Mouse (Mus musculus): ENCODE results near the gene Hsd11b2.

The Hsd11b2 gene

DNA sequence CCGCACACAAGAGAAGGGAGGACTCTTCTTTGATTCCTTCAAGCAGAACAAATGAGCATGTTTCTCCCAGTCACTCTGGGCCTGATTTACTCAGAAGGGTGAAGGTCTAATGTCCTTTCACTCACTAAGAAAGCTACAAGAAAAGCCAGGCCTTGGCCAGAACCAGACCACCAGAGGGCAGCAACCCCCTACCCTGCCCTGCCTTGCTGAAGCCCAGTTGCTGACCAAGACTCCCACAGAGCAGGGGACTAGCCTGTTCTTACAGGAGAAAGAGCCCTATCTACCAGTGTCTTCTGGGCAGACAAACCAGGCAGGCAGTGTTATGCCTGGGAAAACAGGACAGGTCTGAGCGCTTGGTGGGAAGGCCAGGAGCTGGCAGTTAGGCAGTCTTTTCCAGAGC lies 34.2 kb upstream of the Hsd11b2 start:
- DNase-seq: peak; percentile 75

DNA sequence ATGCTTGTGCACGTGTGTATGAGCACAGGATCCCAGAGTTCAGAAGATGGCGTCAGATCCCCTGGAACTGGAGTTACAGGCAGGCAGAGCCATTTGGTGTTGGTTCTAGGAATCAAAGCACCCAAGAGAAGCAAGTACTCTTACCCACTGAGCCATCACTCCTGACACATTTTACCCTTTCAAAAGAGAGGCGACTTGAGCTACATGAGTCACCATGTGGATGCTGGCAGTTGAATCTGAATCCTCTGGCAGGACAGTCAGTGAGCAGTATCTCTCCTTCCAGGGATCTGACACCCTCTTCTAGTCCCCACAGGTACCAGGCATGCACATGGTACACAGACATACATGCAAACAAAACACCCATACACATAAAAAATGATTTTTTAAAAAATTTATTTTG lies 30.5 kb upstream of the Hsd11b2 start:
- DNase-seq: no peak

DNA sequence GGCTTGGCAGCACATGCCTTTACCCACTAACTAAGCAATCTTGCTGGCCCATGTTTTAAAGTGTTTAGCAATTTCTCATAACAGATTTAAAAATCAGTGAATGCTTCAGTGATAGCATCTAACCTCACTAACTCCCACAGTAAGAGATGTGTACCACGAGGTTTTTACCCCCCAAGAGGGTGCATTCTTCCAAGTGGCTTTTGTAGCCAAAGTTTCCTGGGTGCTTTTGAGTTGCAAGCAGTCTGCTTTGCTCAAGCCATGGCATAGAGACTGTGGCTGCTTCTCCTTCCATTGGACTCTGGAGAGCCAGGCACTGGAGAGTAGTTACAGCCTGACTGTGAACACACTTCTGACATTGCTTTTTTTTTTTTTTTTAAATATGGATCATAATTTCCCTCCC lies 29.3 kb upstream of the Hsd11b2 start:
- DNase-seq: no peak

DNA sequence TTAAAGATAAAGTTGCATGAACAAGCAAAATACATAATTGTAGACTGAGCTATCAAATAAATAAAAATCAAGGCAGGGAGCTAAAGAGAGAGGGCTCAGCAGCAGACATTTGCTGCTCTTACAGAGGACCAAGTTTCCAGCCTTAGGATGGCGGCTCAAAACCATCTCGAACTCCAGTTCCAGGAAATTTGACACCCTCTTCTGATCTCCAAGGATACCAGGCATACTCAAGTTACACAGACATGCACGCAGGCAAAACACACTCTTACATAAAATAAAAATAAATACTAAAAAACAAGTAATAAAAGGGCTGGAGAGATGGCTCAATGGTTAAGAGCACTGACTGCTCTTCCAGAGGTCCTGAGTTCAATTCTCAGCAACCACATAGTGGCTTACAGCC lies 25.1 kb upstream of the Hsd11b2 start:
- peak; percentile 58 for DNase-seq

DNA sequence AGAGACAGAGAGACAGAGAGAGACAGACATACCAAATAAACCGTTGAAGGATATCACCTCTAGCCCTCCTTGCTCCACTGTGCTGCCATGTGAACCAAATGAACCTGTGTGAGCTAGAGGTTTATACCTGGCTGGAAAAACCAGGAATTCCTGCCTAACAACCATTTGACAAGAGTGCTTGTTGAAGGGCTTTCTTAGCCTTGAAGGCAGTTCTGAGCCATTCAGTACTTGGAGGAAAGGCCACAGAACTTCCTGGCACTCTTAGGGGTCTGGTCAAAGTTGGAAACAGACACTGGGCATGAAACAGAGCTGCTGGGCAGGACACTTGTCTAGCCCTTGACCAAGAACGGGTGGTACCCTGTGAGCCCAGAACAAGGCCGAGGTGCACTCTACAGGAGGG lies 24.0 kb upstream of the Hsd11b2 start:
- peak; percentile 80 for DNase-seq

DNA sequence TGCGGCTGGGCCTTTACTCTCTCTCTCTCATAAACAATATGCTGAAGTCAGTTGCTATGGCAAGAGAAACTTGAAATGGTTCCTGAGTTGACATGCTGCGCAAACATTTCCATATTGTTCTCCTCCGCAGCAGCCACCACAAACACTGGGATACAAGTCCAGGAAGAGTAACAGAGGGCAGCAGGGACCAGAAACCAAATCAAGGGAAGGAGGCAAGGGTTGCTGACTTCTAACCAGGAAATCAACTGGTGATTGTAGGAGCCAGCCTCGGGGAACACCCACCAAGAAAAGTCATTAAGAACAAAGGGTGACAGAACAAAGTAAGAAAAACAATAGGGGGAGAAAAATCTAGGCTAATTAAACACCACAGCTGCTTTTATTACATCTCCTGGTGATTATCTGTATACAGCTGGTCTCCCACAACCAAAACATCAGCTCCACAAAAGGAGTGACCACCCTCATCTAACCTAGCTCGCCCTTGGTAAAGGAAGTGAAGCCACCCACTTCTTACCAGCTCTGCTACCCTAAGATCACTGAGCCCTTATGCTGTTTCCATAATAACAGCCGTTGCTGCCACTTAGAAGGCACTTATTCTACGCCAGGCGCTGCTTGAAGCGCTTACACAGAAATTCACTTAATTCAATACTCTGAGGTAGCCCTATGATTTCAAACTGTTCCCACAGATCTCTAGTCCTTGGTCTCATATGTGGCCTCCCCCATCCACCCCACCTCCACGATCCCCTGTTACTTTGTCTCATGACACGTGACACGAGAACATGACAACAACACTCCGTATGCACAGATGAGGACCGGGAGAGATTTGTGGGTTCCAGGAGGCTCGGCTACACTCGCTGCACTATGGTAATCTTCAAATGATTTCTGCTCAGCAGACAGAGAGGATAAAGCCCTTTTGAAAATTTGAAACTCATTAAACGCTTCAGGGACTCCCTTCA lies 22.9 kb upstream of the Hsd11b2 start:
- peak; percentile 60 for DNase-seq

DNA sequence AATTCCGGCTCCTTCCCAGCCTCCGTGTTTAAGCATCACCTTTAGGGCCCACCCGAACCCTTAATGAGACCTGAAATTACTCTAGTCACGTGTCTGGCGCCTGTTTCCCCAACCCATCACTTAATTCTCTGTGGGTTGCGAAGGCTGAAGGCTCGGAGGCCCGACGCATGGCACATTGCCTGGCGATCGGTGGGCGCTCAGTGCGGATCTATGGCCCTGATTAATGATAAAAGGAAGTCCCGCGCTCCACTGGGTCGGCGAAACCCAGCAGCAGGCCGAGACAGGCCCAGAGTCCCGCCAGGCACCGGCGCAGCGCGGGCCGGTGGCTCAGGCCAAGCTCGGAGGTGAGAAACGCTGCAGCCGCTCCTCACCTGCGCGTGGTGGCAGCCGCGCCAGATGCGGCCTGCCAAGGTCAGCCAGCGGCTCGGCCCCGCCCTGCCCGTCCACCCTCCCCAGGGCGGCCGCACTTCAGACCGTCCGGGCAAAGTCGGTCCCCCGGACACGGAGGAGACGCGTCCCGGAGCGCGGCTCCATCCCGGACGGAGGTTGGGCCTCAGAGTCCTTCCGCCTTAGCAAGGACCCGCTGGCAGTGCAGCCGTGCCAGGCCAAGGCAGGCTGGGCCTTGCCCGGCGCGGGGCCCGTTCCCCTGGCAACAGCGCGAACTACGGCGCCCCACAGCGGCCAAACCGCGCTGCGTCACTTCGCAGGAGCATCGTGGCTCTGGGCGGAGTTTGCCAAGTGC lies 21.9 kb upstream of the Hsd11b2 start, which contains the start of gene Zdhhc1:
Gene Zdhhc1, minus strand, starts transcription at position 464 of the 742 bp plus-strand sequence.
- DNase-seq: peak; percentile 90

DNA sequence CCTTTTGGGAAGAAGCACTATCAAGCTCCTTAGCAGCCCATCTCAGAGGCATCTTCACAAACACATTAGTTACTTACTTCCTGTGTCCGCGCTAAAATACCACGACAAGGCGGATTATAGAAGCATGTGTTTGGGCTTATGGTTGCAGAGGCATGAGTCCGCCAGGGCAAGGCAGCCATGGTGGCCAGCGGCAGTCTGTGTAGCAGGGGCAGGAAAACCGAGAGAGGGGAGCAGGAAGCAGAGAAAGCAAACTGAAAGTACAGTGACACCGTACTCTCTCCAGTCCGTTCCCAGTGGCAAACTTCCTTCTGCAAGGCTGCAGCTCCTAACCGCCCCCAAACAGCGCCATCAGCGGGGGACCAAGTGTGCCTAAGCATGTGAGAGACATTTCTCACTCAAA lies 18.8 kb upstream of the Hsd11b2 start:
- DNase-seq: peak; percentile 17

DNA sequence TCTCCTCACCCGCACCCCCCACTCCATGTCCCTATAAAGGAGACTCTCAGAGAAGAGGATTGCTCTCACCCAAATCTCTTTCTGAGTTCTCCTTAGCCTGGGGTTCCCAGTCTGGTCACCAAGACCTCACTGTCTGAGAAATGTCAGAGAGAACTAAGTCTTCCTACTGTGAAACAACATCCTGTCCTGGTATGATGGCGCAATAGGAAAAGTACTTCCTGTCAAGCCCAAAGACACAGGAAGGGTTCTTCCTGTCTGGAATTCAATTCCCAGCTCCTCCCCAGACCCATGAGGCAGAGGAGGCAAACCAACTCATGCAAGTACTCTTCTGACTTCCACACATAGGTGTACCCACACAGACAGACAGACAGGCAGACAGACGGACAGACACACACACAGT lies 13.9 kb upstream of the Hsd11b2 start:
- peak; percentile 66 for DNase-seq

DNA sequence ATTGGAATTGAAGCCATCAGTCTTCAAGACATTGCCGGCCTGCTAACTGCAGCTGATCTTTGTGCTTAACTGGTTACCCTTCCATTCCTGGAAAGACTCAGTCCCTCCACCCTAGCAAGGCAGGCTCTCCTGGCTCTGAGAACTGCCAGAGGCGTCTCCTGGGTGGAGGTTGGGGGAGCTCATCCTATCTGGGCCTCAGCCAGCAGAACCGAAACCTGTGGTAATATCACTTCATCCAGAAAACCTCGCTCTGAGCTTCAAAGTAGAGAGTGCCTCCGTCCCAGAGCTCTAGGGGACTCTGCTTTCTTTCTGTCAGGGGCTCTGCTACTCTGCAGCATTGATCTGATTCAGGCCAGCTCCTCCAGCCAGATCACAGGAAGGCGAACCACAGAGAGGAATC lies 11.6 kb upstream of the Hsd11b2 start:
- no peak for DNase-seq

DNA sequence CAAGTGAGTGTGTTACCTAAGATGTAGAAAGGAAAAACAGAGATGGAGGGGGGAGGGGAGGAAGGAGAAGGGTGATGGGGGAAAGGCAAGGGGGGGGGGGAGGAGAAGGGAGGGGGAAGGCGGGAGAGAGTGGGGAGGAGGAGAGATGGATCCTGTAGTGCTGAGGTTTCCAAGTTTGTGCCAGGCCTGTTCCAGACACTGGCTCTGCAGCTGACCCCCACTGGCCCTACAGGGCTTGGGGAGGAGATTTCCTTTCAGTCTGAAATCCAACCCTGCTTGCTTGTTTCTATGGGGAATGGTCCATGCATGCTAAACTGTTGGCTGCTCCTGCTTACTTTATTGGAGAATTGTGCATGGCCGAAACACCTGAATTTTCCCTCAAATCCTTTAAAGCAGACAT lies 9.8 kb upstream of the Hsd11b2 start:
- no peak for DNase-seq

DNA sequence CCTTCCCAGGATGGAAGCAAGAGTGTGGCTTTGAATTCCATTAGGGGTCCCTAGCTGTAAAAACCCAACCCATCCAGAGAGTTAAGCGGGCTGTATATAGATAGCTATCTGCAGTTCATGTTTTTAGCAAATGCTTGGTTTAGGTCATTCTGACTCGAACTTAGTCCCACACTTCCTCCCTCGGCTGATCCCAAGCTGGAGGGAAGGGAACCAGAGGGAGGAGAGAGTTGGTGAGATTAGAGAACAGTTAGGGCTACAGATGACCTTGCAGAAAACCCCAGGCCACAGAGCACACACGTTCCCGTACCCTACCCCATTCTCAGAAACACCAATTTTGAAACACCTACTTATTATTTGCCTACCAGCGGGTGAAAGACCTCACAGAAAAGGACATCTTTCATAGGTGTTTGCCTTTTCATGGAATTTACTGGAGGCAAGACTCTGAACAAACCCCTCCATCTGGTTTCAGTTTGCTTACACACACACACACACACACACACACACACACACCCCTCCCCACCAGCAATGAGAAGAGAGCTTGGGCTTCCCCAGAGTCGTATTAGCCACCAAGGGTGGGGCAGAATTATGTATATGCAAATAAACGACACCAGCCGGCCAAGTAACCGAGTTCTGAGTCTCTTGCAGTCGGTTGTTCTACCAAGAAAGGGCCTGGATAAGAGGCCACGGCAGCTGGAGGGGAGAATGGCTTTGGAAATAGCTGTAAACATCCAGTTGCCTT lies 8.4 kb upstream of the Hsd11b2 start:
- DNase-seq: peak; percentile 19

DNA sequence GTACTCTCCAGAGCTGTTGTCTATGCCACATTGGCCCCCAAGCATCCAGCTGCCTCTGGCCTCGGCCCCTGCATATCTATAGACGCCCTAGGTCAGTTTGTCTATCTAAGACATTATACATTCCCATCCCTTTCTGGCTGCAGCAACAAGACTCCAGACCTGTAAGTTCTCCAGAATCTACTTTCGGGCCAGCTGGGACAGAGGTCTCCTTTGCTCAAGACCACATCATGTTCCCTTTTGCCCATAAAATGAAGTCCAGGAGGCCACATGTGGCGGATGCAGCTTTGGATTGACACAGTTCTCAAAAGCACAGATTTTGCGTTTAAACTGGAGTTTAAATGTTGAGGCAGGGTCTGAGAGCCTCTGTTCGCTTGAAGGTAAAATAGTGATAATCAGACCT lies 4.4 kb upstream of the Hsd11b2 start:
- no peak for DNase-seq

DNA sequence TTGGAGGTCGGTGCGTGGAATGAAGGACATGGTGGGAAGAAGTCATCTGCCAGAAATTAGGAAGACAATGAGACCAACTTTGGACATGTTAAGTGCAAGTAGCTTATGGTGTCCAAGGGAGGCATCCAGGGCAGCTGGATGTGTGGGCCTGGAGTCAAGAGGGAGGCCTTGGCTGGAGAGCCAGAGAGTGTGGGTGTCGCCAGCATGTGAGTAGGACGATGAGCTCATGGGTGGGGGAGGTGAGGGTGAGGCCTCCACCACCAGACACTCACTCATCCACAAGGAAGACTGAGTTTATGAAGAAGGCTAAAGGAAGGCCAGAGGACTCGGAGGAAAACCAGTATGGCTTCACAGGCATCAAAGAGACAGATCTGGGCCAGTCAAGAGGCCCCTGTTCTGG lies 3.9 kb upstream of the Hsd11b2 start:
- DNase-seq: peak; percentile 52

DNA sequence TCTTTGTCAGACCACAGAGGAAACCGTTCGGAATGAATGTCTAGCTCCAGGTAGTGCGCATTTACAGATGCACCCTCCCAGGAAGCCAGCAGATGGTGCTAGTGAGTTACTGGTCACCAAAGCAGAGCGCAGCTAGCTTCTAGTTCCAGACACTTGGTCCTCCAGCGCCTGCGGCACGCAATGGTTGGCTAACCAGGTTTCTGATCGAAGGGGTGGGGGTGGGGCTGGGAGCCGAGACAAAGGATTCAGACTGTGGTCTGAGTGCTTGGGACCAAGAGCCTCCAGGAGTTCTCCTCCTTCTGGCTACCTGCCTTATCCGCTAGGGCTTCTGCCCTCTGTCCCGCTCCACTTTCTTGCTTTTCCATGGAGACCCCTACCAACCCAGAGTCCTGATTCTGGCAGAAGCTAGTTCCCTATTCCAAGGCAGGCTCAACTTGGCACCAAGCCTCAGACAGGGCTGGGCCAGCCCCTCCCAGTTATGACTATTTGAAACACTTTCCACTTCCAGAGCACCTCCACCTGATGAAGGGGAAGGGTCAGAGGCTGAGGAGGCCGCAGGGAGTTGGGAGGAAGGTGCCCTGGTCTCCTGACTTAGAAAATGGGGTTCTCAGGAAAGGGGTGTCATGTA lies 2.4 kb upstream of the Hsd11b2 start:
- peak; percentile 91 for DNase-seq

DNA sequence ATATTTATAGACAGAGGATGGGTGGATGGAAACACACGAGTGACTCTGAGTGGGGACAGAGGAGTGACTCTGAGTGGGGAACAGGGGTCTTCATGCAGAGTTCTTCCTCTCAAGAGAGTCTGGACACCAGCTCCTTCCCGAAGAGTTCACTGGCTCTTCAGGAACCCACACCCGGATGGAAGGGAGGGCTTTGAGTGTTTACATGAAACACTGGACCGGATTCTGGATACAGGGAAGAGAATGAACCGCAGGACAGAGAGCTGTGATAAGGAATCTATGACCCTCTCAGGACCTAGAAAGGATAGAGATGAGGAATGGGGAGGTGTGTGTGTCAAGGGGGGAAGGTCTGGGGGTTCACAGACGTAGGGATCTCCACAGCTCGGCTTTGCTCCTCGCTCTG lies 1.2 kb upstream of the Hsd11b2 start:
- DNase-seq: peak; percentile 31

DNA sequence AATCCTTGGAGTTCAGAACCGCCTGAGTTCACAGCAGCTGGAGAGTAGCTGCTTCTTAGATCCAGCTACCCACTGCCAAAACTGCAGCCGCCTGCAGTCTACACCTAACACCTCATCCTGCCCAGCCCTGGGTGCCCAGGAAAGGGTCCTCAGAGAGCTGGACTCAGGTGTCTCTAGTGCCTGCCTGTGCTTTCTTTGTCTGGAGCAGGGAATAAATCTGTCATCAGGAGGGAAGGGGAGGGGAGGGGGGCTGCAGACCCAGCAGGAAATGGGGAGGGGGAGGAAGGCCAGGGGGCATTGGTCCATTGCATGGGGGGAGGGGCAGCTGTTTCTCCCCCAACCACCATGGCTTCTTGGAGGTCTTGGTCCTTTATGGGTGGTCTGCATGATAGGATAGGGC lies 1.0 kb downstream of the Hsd11b2 start:
- DNase-seq: no peak

DNA sequence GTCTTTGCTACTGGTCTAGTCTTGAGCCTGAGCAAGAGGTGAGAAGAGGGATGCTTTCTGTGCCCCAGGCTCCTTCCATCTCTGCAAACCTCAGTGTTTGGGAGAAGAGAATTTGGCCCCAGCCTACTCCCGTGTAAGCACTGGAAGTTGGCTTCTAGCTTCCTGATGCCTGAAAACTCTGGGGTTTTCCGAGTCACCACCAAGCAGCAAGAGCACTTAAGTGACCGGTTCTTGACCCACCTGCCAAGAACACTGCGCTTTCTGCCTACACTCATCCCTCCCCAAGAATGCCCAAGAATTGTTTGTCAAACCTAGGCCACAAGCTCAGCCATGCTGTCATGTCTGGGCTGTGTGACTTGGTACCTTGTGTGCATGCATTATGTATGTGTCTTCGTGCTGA lies 2.0 kb downstream of the Hsd11b2 start:
- DNase-seq: peak; percentile 36

DNA sequence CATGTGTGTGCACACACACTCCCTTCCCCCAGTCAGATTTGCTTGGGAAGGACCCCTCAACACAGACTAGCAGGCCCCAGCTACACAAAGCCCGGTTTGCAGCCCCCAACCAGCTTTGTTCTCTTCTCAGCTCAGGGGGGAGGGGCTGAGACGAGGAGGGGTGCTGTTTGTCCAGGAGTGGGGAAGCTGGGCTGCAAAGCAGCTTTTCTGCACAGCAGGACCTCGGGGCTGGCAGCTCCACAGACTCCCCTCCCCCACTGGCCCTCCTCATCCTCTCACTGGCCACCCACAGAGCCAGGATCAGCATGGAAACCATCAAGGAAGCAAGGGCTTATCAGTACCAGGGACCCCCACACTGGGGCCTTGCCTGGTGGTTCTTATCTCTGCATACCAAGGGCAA lies 2.5 kb downstream of the Hsd11b2 start:
- no peak for DNase-seq

DNA sequence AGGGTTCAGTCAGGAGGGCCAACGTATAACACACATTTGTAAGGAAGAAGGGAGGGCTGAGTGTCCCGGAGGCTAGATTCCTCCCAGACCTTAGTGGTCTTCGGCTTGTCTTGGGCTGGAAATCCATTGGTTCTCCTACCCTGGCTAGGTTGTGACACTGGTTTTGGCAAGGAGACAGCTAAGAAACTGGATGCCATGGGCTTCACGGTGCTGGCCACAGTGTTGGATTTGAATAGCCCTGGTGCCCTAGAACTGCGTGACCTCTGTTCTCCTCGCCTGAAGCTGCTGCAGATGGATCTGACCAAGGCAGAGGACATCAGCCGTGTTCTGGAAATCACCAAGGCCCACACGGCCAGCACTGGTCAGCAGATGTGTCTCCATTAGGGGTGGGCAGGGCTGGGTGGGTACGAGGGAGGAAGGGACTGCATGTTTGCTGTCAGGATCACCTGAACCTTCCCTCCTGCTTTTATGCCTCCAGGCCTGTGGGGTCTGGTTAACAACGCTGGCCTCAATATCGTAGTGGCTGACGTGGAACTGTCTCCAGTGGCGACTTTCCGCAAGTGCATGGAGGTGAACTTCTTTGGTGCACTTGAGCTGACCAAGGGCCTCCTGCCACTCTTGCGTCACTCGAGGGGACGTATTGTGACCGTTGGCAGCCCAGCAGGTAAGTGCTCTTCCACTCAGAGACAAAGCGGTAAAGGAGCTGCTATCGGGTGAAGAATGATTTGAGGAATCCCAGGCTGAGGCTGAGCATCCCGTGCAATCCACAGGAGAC lies 3.6 kb downstream of the Hsd11b2 start:
- peak; percentile 65 for DNase-seq

DNA sequence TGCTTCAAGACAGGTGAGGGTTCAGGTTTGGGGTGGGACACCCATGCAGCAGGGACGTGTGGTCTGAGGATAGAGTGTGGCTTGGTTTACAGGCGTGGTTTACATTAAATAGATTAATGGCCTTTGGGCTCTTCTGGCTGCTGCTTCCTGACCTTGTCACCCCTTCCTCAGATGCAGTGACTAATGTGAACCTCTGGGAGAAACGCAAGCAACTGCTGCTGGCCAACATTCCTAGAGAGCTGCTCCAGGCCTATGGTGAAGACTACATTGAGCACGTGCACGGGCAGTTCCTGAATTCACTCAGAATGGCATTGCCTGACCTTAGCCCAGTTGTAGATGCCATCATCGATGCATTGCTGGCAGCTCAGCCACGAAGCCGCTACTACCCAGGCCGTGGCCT lies 4.3 kb downstream of the Hsd11b2 start:
- DNase-seq: no peak

DNA sequence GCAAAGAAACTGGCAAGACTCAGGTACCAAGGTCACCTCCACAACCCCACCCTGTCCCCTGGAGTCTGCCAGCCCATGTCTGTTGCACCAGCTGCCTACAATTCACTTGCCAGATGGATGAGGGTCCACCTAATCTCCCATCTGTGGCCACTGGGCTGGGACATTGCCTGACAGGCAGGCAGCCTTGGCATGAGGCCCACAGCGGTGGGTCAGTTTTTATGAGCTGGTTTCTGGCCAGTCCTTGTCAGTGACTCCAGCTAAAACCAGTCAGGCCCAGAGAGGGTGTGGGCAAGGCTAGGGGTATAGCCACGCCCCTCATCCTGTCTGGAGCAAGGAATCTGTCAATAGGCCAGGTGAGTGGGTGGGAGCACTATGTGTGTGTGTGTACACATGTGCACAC lies 8.6 kb downstream of the Hsd11b2 start:
- DNase-seq: no peak

Measured in lung, postnatal 36 days (tissue).